Mouse (Mus musculus) heart, postnatal 0 days (tissue): ENCODE results near the gene Nudcd2. TPM values are rescaled to one million over a fixed set of nuclear protein-coding genes. Genes with fewer than 3 reads are reported as not detected.
"Not testable (repeated sequence)": the region's sequence is repeated elsewhere in the genome, so short reads cannot be mapped to it uniquely, and the experiment has no call there.

ENCODE experiments used
- ATAC-seq: fragments of 200-750 bp; cut with Nextera tagmentation; 2 replicates; pipeline ENCODE4 v1.8.0; 2017; ENCODE audit warnings: low read depth, moderate number of reproducible peaks, moderate library complexity; ENCODE audit not compliant: insufficient read depth
- DNase-seq: peaks from one replicate; pipeline ENCODE4 v3.0.0-alpha.2; 2016; ENCODE audit warnings: low spot score
- H3K27ac ChIP-seq: fragments of 300-500 bp; sonication (generic); 2 replicates; pipeline ENCODE4 v1.5.1; 2014; ENCODE audit warnings: low read depth, mild to moderate bottlenecking
- H3K27me3 ChIP-seq: fragments of 300-500 bp; sonication (generic); 2 replicates; pipeline ENCODE4 v1.6.1; 2014; ENCODE audit warnings: low read length, mixed read lengths; ENCODE audit not compliant: control insufficient read depth, insufficient read depth
- H3K36me3 ChIP-seq: fragments of 300-500 bp; sonication (generic); replicated peaks from 2 replicates; pipeline ENCODE4 v1.6.1; 2014; ENCODE audit warnings: low read length, mixed read lengths; ENCODE audit not compliant: control insufficient read depth, insufficient read depth
- H3K4me1 ChIP-seq: fragments of 300-500 bp; sonication (generic); 2 replicates; pipeline ENCODE4 v1.6.1; 2014; ENCODE audit warnings: antibody characterized with exemption; ENCODE audit not compliant: control insufficient read depth, insufficient read depth
- H3K4me2 ChIP-seq: fragments of 300-500 bp; sonication (generic); 2 replicates; pipeline ENCODE4 v1.6.1; 2014; ENCODE audit warnings: low read depth, mild to moderate bottlenecking, low read length, moderate library complexity
- H3K4me3 ChIP-seq: fragments of 300-500 bp; sonication (generic); 2 replicates; pipeline ENCODE4 v1.5.1; 2014; ENCODE audit warnings: low read depth, low read length
- H3K9ac ChIP-seq: fragments of 300-500 bp; sonication (generic); replicated peaks from 2 replicates; pipeline ENCODE4 v1.6.1; 2014; ENCODE audit warnings: low read depth, low read length, mixed read lengths
- H3K9me3 ChIP-seq: fragments of 300-500 bp; sonication (generic); replicated peaks from 2 replicates; pipeline ENCODE4 v1.6.1; 2016; ENCODE audit warnings: low read length; ENCODE audit not compliant: control insufficient read depth
- CTCF ChIP-seq: IDR thresholded peaks from 2 replicates; pipeline ENCODE4 v1.5.1; 2016; ENCODE audit warnings: antibody characterized with exemption, control low read depth, low read depth
- EP300 ChIP-seq: IDR thresholded peaks from 2 replicates; pipeline ENCODE4 v1.6.1; 2016; ENCODE audit warnings: antibody characterized with exemption, low read depth
- WGBS: fragments of 180-500 bp; shearing (Covaris S2); extraction: QIAGEN DNeasy Blood & Tissue Kit; methylation state at CpG from one replicate; pipeline ENCODE4 v1.1.7; 2014; 5-methylcytosine and 5-hydroxymethylcytosine counted together
- polyA plus RNA-seq: library from polyadenylated mRNA; unstranded; fragments of >200 nt; fragmentation: Nextera tagmentation; extraction: Ambion mirVana; gene quantifications from 2 replicates; pipeline ENCODE4 v1.2.1, GENCODE M21; 2015
- total RNA-seq: library from RNA; depleted of rRNA; stranded (reverse); fragments of >200 nt; gene quantifications from 2 replicates; pipeline ENCODE4 v1.2.3, GENCODE M21; 2014; ENCODE audit warnings: low replicate concordance

Gene Nudcd2
- total and polyA plus RNA-seq, 2 experiments from 2014 or later, result 28.3 to 72.4 TPM

DNA sequence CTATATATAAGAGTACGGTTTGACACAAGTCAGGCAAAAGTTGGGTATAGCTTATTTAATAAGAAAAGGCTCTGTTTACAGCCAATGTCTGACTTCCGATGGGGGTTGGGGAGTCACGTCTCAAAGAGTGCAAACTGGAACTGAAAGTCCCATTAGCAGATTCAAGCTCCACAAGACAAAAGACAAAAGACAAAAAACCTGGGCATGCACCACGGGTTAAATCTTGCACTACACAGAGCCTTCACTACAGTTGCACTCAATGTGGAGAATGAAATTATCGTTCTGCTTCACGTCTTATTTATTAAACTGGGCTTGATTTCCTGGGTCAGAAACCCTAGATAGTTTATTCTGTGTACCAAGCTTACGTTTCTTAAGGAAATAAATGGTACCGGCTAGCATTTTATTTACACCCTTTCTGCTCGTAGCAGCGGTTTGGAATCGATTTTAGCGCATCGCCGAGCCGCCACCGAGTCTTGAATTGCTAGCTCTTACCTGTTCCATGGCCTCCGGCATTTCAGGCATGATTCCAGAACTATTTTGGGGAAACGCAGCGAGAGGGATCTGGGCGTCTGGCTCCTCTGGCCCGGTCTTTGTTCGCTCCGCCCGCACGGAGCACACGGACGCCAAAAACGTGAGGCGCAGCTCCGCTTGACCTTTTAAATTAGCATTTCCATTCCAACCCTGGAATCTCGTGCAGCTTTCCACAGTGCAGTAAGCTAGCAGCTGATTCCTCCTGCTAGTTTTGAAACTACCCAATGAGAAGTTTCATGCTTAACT lies 39.0 kb upstream of the Nudcd2 start:
- Histone ChIP-seq H3K27ac (peak overlapping the region; percentile 95), H3K36me3 (no peaks in the 10 kb centered on the region), H3K4me1 (peaks cover 21% of the 10 kb centered on the region), H3K9me3 (no peaks in the 10 kb centered on the region), H3K4me3 (peak overlapping the region; percentile 82), H3K4me2 (peak overlapping the region; percentile 90), H3K27me3 (no peaks in the 10 kb centered on the region), H3K9ac (peak overlapping the region; percentile 81)
- under 1% methylated on average over 31 of the region's 31 CpGs for WGBS
- TF ChIP-seq EP300, result peak; percentile 80; the same call in 1 of the 2 replicates
- TF ChIP-seq CTCF, result no peak
- DNase-seq (peak; percentile 92), ATAC-seq (peak; percentile 62)

- no peak for ATAC-seq
- peaks cover 2% of the 10 kb centered on the region; the same call in 1 of the 2 replicates for H3K36me3 ChIP-seq
- peak within 1 kb of the TSS; percentile 81 for H3K9ac ChIP-seq
- no peaks in the 10 kb centered on the region for H3K27me3 ChIP-seq
- peaks cover 15% of the 10 kb centered on the region for H3K4me1 ChIP-seq
- peak within 1 kb of the TSS; percentile 95 for H3K27ac ChIP-seq
- WGBS, result 85% methylated on average over 8 of the region's 9 CpGs
- DNase-seq, result no peak
- TF ChIP-seq EP300, result no peak
- TF ChIP-seq CTCF, result no peak
- H3K4me2 ChIP-seq, result peak within 1 kb of the TSS; percentile 90
- H3K9me3 ChIP-seq, result no peaks in the 10 kb centered on the region
- H3K4me3 ChIP-seq, result peak within 1 kb of the TSS; percentile 82
Observed at GRCm38 (mm10) chr11:40695103-40695502, 38.4 kb upstream of the Nudcd2 start, which contains the start of gene Mat2b. Mat2b (minus strand) TSS chr11:40695203.

GRCm38 (mm10) chr11:40709899-40710298 lies 23.6 kb upstream of the Nudcd2 start:
- ATAC-seq, H3K4me3 ChIP-seq, DNase-seq, H3K4me2 ChIP-seq, H3K4me1 ChIP-seq, H3K27me3 ChIP-seq, H3K27ac ChIP-seq, H3K9ac ChIP-seq, H3K9me3 ChIP-seq: not testable (repeated sequence)
- WGBS, result 85% methylated on average over 6 of the region's 6 CpGs
- peaks cover 87% of the 10 kb centered on the region for H3K36me3 ChIP-seq

- Histone ChIP-seq H3K27ac (no peak overlapping the region), H3K4me3 (no peak overlapping the region), H3K4me1 (no peaks in the 10 kb centered on the region), H3K4me2 (no peak overlapping the region), H3K27me3 (no peaks in the 10 kb centered on the region), H3K36me3 (peaks cover 89% of the 10 kb centered on the region), H3K9me3 (no peaks in the 10 kb centered on the region), H3K9ac (no peak overlapping the region)
- 67% methylated on average over 8 of the region's 8 CpGs for WGBS
- no peak for DNase-seq
- no peak for TF ChIP-seq CTCF
- no peak for TF ChIP-seq EP300
- no peak for ATAC-seq
Observed at GRCm38 (mm10) chr11:40713858-40714257, 19.6 kb upstream of the Nudcd2 start.

DNA sequence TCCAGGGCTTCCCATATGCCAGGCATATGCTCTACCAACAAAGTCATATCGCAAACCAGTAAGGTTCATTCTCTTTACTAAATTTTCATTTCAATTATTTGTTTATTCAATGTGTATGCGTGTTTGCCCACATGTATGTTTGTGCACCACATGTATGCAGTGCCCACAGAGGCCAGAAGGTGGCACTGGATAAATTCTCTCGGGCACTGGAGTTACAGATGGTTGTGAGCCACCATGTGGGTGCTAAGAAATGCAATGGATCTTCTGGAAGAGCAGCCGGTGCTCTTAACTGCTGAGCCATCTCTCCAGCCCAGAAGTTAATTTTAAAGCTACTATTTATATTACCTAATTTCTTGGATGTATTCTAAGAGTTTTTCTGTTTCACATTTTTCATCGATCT lies 17.9 kb upstream of the Nudcd2 start:
- no peak overlapping the region for H3K4me3 ChIP-seq
- no peak for ATAC-seq
- TF ChIP-seq CTCF (no peak), EP300 (no peak)
- no peaks in the 10 kb centered on the region for H3K4me1 ChIP-seq
- H3K9me3 ChIP-seq, result no peaks in the 10 kb centered on the region
- H3K27me3 ChIP-seq, result no peaks in the 10 kb centered on the region
- no peak overlapping the region for H3K4me2 ChIP-seq
- DNase-seq, result no peak
- no peak overlapping the region for H3K27ac ChIP-seq
- 96% methylated on average over 5 of the region's 5 CpGs for WGBS
- H3K36me3 ChIP-seq, result peaks cover 90% of the 10 kb centered on the region
- no peak overlapping the region for H3K9ac ChIP-seq

DNA sequence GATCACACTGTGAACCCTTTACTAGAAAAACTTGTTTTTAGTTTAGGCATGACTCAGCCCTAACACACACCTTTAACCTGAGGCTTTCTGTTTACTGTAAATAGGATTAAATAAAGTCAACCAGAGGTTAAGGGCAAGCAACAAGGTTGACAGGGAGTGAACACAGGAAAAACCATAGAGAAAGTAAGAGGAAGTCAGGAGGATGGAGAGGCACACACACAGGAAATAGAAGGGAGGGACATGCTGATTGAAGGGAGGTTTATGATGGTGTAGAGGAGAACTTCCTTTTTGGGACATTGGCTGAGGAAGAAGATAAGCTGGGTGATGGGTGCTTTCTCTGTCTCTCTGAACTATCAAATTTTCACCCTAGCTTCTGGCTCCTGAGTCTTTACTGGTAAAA lies 15.1 kb upstream of the Nudcd2 start:
- H3K36me3 ChIP-seq, result peaks cover 91% of the 10 kb centered on the region
- no peaks in the 10 kb centered on the region for H3K4me1 ChIP-seq
- no peak overlapping the region for H3K4me2 ChIP-seq
- no peak overlapping the region for H3K4me3 ChIP-seq
- no peak for ATAC-seq
- no peak for DNase-seq
- no peak overlapping the region for H3K9ac ChIP-seq
- no peak overlapping the region for H3K27ac ChIP-seq
- TF ChIP-seq EP300, result no peak
- TF ChIP-seq CTCF, result no peak
- no peaks in the 10 kb centered on the region for H3K9me3 ChIP-seq
- no peaks in the 10 kb centered on the region for H3K27me3 ChIP-seq
